8 mouse cellular contexts compared by ENCODE assay signal in genomic region chr2:76672134-76672745, GRCm38 (mm10). TPM values are rescaled to one million over a fixed set of nuclear protein-coding genes. Genes with fewer than 3 reads are reported as not detected.
A peak's percentile ranks its signal among the peaks of the same experiment; 100 is the strongest.
DNase-seq lines count a peak whose midpoint lies in the region; ATAC-seq and TF ChIP-seq lines count a peak whose summit lies in the region.

No protein-coding gene starts in this region.

- H3K36me3 ChIP-seq in heart, adult 2 months (ENCODE audit: control insufficient read depth, insufficient read depth, low read length) = peaks cover 5% of the 10 kb centered on the region; the same call in 1 of the 2 replicates
- H3K36me3 ChIP-seq in ES-Bruce4 (ENCODE audit: control insufficient read depth, insufficient read depth, low read length, poor library complexity, severe bottlenecking) = no peaks in the 10 kb centered on the region
- H3K36me3 ChIP-seq in heart, embryonic 15.5 days = no peaks in the 10 kb centered on the region
- no peaks in the 10 kb centered on the region for H3K36me3 ChIP-seq in midbrain, embryonic 10.5 days

- no peaks in the 10 kb centered on the region for H3K79me2 ChIP-seq in heart, adult 2 months (replicated peaks; ENCODE audit: control insufficient read depth, insufficient read depth, low read length)

- peak overlapping the region; percentile 75 for H3K4me2 ChIP-seq in heart, embryonic 15.5 days

- peak overlapping the region; percentile 75 for H3K27ac ChIP-seq in heart, adult 2 months
- no peak overlapping the region for H3K27ac ChIP-seq in ES-Bruce4 (ENCODE audit: insufficient read depth, low read length)
- H3K27ac ChIP-seq in heart, embryonic 15.5 days = peak overlapping the region; percentile 82
- peak overlapping the region; percentile 86 for H3K27ac ChIP-seq in midbrain, embryonic 10.5 days (replicated peaks)

- H3K9me3 ChIP-seq in ES-Bruce4 (replicated peaks; ENCODE audit: control insufficient read depth, insufficient read depth, low read length, poor library complexity, severe bottlenecking) = no peaks in the 10 kb centered on the region
- no peaks in the 10 kb centered on the region for H3K9me3 ChIP-seq in heart, embryonic 15.5 days (replicated peaks)
- no peaks in the 10 kb centered on the region for H3K9me3 ChIP-seq in midbrain, embryonic 10.5 days (replicated peaks)

- ATAC-seq in heart, embryonic 15.5 days (replicated peaks; ENCODE audit: insufficient number of reproducible peaks, insufficient read depth, low FRiP score, low read depth) = no peak

- DNase-seq in heart, adult 2 months = no peak
- no peak for DNase-seq in heart, postnatal 36 days
- DNase-seq in midbrain, embryonic 10.5 days (ENCODE audit: low spot score) = no peak
- no peak for DNase-seq in thymus, adult 18-20 months
- no peak for DNase-seq in cerebellum, postnatal 4 days (ENCODE audit: low spot score in 2 of 2)
- DNase-seq in adrenal gland, postnatal 14 days = no peak

- TF ChIP-seq POLR2A in heart, adult 2 months (IDR thresholded peaks at IDR 0.05; ENCODE audit: insufficient read depth, low read depth, low read length) = no peak
- TF ChIP-seq POLR2A in ES-Bruce4 (IDR thresholded peaks at IDR 0.05; ENCODE audit: insufficient read depth, low read length) = no peak

- intact Hi-C loops in heart, adult 2 months (cut with DNase I) = loop anchor here (10.0 kb wide), 1 partner anchor 193 kb away; no protein-coding TSS in a partner anchor
- intact Hi-C loops in heart, postnatal 36 days (cut with DNase I) = no loop called here

- peaks cover 5% of the 10 kb centered on the region for H3K4me1 ChIP-seq in heart, adult 2 months (ENCODE audit: control insufficient read depth, insufficient read depth, low read length)
- no peaks in the 10 kb centered on the region for H3K4me1 ChIP-seq in ES-Bruce4 (ENCODE audit: control insufficient read depth, insufficient read depth, low read length)
- peaks cover 34% of the 10 kb centered on the region for H3K4me1 ChIP-seq in heart, embryonic 15.5 days (replicated peaks)
- peaks cover 46% of the 10 kb centered on the region for H3K4me1 ChIP-seq in midbrain, embryonic 10.5 days

- no peak for TF ChIP-seq CTCF in heart, adult 2 months (IDR thresholded peaks at IDR 0.05)
- no peak for TF ChIP-seq CTCF in ES-Bruce4 (IDR thresholded peaks at IDR 0.05; ENCODE audit: low read depth, low read length)

- peak overlapping the region; percentile 50 for H3K4me3 ChIP-seq in heart, adult 2 months
- H3K4me3 ChIP-seq in ES-Bruce4 (ENCODE audit: low read depth, low read length) = peak overlapping the region; percentile 64
- peak overlapping the region; percentile 57 for H3K4me3 ChIP-seq in heart, embryonic 15.5 days
- H3K4me3 ChIP-seq in midbrain, embryonic 10.5 days = peak overlapping the region; percentile 54

- peak overlapping the region; percentile 81 for H3K9ac ChIP-seq in heart, adult 2 months (ENCODE audit: low read depth, low read length)
- peak overlapping the region; percentile 50 for H3K9ac ChIP-seq in ES-Bruce4 (ENCODE audit: low read depth, poor library complexity, severe bottlenecking)
- peak overlapping the region; percentile 62 for H3K9ac ChIP-seq in heart, embryonic 15.5 days

- 13% methylated on average over 9 of the region's 9 CpGs for WGBS in heart, adult 2 months
- WGBS in heart, embryonic 15.5 days = 22% methylated on average over 9 of the region's 9 CpGs
- 50% methylated on average over 9 of the region's 9 CpGs for WGBS in midbrain, embryonic 10.5 days

- no peak for TF ChIP-seq EP300 in heart, adult 2 months (IDR thresholded peaks at IDR 0.05; ENCODE audit: insufficient read depth, low read depth, low read length)
- no peak for TF ChIP-seq EP300 in ES-Bruce4 (IDR thresholded peaks at IDR 0.05; ENCODE audit: insufficient read depth, low read depth, low read length)

- H3K27me3 ChIP-seq in heart, adult 2 months (ENCODE audit: control insufficient read depth, insufficient read depth, low read length) = no peaks in the 10 kb centered on the region
- no peaks in the 10 kb centered on the region for H3K27me3 ChIP-seq in ES-Bruce4 (ENCODE audit: control insufficient read depth, insufficient read depth, low read length, poor library complexity, severe bottlenecking)
- H3K27me3 ChIP-seq in heart, embryonic 15.5 days = no peaks in the 10 kb centered on the region
- H3K27me3 ChIP-seq in midbrain, embryonic 10.5 days (ENCODE audit: low read depth, poor library complexity, severe bottlenecking) = no peaks in the 10 kb centered on the region

RNA-seq across cellular contexts. Expression of gene Fkbp7, which starts 0.7 kb away (rescaled TPM):
- total RNA-seq in heart, adult 2 months (2021) = 10 to 100 TPM; 20.8 to 21.9 TPM
- 7.9 and 14.7 TPM in 2 replicates for polyA plus RNA-seq in heart, adult 2 months (2012; rRNA removed)
- 10 to 100 TPM; 19.9 to 24.0 TPM for total RNA-seq in heart, postnatal 36 days (2021)
- polyA plus RNA-seq in ES-Bruce4 (2011; ENCODE audit: insufficient read depth, insufficient read length, low read depth, missing spikeins) = 7.5 and 10.0 TPM in 2 replicates
- 63.4 and 66.1 TPM in 2 replicates for polyA plus RNA-seq in heart, embryonic 15.5 days (2015; fragmentation: Nextera tagmentation; extraction: Ambion mirVana)
- 12.1 and 15.5 TPM in 2 replicates for polyA plus RNA-seq in midbrain, embryonic 10.5 days (2016; fragmentation: Nextera tagmentation; extraction: Ambion mirVana)
- 30.2 and 32.7 TPM in 2 replicates for total RNA-seq in adrenal gland, postnatal 14 days (2021)

RNA-seq across cellular contexts. Expression of gene Plekha3, which starts 2.8 kb away (rescaled TPM):
- 10 to 100 TPM; 19.4 to 21.3 TPM for total RNA-seq in heart, adult 2 months (2021)
- polyA plus RNA-seq in heart, adult 2 months (2012; rRNA removed) = 12.8 and 19.2 TPM in 2 replicates
- 10 to 100 TPM; 19.4 to 20.0 TPM for total RNA-seq in heart, postnatal 36 days (2021)
- 33.6 and 38.0 TPM in 2 replicates for polyA plus RNA-seq in ES-Bruce4 (2011; ENCODE audit: insufficient read depth, insufficient read length, low read depth, missing spikeins)
- 8.7 and 9.2 TPM in 2 replicates for polyA plus RNA-seq in heart, embryonic 15.5 days (2015; fragmentation: Nextera tagmentation; extraction: Ambion mirVana)
- 4.9 and 6.2 TPM in 2 replicates for polyA plus RNA-seq in midbrain, embryonic 10.5 days (2016; fragmentation: Nextera tagmentation; extraction: Ambion mirVana)
- total RNA-seq in adrenal gland, postnatal 14 days (2021) = 36.0 and 37.7 TPM in 2 replicates

RNA-seq across cellular contexts. Expression of gene Pjvk, which starts 24.0 kb away (rescaled TPM):
- total RNA-seq in heart, adult 2 months (2021) = not detected
- 0.08 TPM in 1 of 2 replicates, not detected in the other for polyA plus RNA-seq in heart, adult 2 months (2012; rRNA removed)
- total RNA-seq in heart, postnatal 36 days (2021) = not detected
- polyA plus RNA-seq in ES-Bruce4 (2011; ENCODE audit: insufficient read depth, insufficient read length, low read depth, missing spikeins) = not detected in 2 replicates
- not detected in 2 replicates for polyA plus RNA-seq in heart, embryonic 15.5 days (2015; fragmentation: Nextera tagmentation; extraction: Ambion mirVana)
- 0.40 and 0.69 TPM in 2 replicates for polyA plus RNA-seq in midbrain, embryonic 10.5 days (2016; fragmentation: Nextera tagmentation; extraction: Ambion mirVana)
- total RNA-seq in adrenal gland, postnatal 14 days (2021) = not detected in 2 replicates

RNA-seq across cellular contexts. Expression of gene Prkra, which starts 24.4 kb away (rescaled TPM):
- 10 to 100 TPM; 12.1 to 12.4 TPM for total RNA-seq in heart, adult 2 months (2021)
- 9.6 and 14.7 TPM in 2 replicates for polyA plus RNA-seq in heart, adult 2 months (2012; rRNA removed)
- 10 to 100 TPM; 11.9 to 14.9 TPM for total RNA-seq in heart, postnatal 36 days (2021)
- 24.4 and 25.6 TPM in 2 replicates for polyA plus RNA-seq in ES-Bruce4 (2011; ENCODE audit: insufficient read depth, insufficient read length, low read depth, missing spikeins)
- polyA plus RNA-seq in heart, embryonic 15.5 days (2015; fragmentation: Nextera tagmentation; extraction: Ambion mirVana) = 32.1 and 32.5 TPM in 2 replicates
- 83.7 and 86.8 TPM in 2 replicates for polyA plus RNA-seq in midbrain, embryonic 10.5 days (2016; fragmentation: Nextera tagmentation; extraction: Ambion mirVana)
- 25.9 and 26.8 TPM in 2 replicates for total RNA-seq in adrenal gland, postnatal 14 days (2021)
